Mouse (Mus musculus): ENCODE measurements around the gene Glipr1l3.

- TF ChIP-seq POLR2A (IDR thresholded peaks at IDR 0.05; ENCODE audit: extremely low read depth, insufficient read depth, low read length) (no peak), CTCF (IDR thresholded peaks at IDR 0.05; ENCODE audit: extremely low read depth, insufficient read depth, low read length) (peak; percentile 52)
Measured at GRCm38 (mm10) chr10:112138050-112138870, 21.9 kb downstream of the Glipr1l3 start.
